Mouse (Mus musculus): Measurements from ENCODE around the gene Ncaph2.

Gene Ncaph2

DNA sequence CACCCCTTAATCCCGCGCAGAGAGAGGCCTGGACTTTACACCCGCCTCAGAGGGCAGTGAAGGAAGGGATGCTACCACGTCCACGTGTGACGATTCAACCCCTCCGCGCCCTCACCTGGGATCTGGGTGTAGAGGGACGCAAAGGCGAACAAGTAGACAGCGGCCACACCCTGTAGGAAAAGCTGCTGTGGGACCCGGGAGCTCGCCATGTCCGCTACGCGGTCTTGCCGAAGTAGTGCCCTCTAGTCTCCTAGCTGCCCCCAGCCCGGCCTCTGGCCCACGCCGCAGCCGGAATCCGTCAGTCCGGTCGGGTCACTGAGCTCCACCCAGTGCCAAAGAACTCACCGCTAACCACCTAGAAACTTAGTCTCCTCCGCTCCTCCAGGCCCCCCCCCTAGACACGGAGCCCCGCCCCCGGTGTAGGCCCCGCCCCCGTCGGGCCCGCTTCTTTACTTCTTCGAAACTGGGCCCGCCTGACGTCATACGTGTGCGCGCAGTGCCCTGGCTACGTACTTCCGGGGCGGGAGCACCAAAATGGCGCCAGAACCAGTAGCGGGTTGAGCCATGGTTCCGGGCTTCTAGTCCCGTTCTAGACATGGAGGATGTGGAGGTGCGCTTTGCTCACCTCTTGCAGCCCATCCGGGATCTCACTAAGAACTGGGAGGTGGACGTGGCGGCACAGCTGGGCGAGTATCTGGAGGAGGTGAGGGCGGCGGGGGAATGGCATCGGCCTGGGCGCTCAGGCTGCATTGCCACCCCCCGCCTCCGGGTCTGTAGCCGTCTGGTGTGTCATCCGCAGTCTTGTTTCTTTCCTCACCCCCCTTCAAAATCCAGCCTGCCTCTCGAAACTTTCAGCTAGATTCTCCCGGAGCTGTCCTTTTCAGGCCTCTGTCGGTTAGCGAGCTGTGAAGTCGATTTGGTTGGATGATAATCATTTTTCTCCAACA lies at the start of gene Ncaph2, which contains the start of gene Lmf2:
Gene Ncaph2, plus strand, starts transcription at position 479 of the 947 bp plus-strand sequence.
Gene Lmf2, minus strand, starts transcription at position 419 of the 947 bp plus-strand sequence.
- DNase-seq, result peak; percentile 95

DNA sequence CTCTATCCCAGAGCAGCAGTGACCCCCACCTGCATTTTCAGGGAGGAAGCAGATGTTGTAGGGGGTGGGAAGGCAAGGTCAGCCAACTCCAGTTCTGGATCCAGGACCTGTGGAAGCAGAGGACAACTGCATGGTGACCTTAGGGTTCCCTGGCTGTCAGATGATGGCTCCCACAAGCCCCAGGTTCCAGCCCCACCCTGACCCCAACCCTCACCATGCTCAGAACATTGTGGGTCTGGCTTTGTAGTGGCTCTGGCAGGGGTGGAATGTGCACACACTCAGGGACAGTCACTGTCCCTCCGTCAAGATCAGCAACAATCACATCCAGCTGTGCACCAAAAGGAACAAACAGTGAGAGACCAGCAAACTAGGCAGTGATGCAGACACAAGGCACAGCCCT lies 49.6 kb upstream of the Ncaph2 start:
- no peak for DNase-seq

DNA sequence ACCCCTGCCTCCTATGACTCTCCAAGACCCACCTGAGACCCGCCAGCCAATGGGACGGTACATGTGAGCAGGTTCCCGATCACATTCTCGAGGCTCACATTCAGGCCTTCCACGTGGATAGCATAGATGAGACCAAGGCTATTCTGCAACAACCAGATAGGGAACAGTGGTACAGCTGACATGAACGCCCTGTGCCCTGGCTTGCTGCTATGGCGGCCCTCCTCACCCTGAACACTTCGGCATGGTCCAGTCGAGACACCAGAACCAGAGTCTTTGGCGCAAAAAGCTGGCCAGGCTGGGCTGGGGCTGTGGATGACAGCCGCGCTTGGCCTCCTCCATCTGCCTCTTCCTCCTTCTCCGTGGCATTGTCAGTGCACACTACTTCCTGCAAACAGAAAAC lies 48.1 kb upstream of the Ncaph2 start:
- DNase-seq, result no peak

- peak; percentile 25 for DNase-seq
Observed at GRCm38 (mm10) chr15:89308406-89309139, 46.9 kb upstream of the Ncaph2 start.

DNA sequence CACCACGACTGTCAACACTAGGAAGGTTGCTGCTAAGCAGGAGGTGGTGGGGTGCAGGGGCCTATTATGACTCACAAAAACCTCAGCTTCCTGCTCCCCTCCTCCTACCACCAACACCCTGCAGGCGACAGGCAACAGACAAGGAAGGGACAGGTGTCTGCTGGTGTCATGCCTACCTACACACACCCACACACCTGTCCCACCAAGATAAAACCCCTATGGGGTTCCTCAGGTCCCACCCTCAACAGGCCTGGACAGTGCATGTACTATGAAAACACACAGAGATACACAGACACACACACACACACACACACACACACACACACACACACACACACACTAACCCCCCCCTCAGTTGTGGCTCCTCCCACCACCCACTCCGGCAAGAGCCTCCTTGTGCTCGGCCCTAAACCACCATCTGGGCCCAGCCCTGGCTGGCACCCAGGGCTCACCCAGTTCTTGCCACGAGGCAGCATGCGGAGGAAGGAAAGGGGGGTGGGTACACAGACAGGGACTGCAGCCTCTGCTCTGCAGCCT lies 45.5 kb upstream of the Ncaph2 start:
- peak; percentile 83 for DNase-seq

DNA sequence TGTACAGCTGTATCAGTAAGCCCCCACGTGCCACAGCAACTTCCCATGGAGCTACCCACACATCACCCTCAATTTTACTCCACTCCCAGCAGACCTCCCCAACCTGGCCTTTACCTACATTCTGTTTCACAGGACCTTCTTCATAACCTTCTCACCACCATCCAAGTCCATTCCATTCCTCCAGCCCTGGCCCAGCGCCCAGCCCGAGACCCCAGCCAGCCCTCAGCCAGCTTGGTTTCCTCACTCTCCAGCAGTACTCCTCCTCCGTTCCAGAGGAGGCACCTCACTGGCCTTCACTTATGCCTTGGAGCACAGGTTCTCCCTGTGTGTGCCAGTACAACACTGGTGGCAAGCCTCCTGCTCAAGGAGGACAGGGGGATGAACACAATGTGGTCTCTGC lies 42.2 kb upstream of the Ncaph2 start:
- no peak for DNase-seq

DNA sequence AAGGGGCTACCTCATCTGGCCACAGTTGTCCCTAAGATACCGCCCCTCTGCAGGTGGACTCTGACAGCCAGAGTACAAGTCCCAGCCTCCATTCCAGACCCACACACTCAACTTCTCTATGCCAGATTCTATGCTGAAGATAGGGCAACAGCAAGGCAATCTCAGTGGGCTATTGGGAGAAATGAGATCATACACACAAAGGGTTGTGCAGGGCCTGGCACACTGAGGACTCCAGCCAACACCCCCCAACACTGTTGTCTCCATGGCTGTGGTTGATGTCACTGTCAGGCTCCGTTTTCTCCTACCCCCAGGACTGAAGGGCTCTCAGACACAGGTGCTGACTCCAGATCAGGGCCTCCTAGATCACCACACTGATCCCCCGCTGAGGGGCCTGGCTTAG lies 41.4 kb upstream of the Ncaph2 start:
- DNase-seq, result no peak

DNA sequence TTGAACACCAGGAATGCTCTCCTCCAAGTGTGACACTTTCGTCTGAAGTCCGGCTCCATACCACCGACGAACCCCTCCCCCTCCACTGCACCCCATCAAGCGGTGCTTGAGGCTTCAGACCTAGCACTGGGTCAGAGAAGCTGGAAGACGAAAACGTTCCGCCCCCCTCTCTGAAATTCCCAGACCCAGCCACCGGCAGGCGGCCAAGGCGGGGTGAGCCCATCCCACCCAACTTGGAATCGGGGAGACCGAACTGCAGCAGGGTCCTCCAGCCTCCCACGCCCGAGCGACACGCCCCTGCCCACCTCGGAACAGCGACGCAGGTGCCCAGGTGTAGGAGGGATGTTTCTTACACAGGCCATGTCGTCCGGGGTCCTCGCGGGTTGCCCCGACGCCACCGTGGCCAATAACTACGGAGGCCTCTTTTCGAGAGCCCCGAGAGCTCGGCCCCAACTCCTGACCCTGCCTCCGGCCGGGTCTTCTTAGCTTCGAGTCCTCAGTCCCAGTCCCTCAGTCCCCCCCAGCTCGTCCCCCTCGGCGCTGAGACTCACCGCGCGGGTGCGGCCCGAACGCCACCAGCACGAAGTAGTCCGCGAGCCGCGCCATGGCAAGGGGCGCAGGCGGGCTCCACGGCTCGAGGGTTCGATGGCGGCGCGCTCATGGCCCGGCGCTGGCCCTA lies 40.9 kb upstream of the Ncaph2 start:
- no peak for DNase-seq

GRCm38 (mm10) chr15:89315190-89315731 lies 40.3 kb upstream of the Ncaph2 start, which contains the start of gene Sbf1:
Gene Sbf1, minus strand, starts transcription at chr15:89315311.
- peak; percentile 96 for DNase-seq

GRCm38 (mm10) chr15:89316146-89316545 lies 39.4 kb upstream of the Ncaph2 start:
- DNase-seq, result peak; percentile 61

- DNase-seq, result no peak
Observed at GRCm38 (mm10) chr15:89321264-89321663, 34.3 kb upstream of the Ncaph2 start.

- DNase-seq, result no peak
Observed at GRCm38 (mm10) chr15:89322670-89323522, 32.6 kb upstream of the Ncaph2 start, which contains the start of gene Adm2. Gene Adm2, plus strand, starts transcription at chr15:89322720.

DNA sequence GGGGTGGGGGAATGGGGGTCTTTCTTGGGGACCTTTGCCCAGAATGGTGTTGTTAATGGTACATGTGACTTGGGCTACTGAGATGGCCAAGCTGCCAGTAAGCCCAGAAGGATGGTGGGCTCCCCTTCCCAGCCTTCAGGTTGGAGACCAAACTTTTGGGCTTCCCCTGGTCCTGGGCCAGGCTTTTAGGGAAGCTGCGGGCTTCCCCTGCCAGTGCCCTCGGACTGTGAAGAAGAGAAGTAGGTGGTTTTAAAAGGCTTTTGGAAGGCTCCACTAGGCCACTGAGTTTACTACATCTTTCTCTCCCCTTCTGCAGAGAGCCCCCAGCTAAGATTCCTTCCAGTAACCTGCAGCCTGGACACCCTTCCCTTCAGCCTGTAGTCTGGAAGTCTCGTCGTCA lies 31.9 kb upstream of the Ncaph2 start:
- no peak for DNase-seq

DNA sequence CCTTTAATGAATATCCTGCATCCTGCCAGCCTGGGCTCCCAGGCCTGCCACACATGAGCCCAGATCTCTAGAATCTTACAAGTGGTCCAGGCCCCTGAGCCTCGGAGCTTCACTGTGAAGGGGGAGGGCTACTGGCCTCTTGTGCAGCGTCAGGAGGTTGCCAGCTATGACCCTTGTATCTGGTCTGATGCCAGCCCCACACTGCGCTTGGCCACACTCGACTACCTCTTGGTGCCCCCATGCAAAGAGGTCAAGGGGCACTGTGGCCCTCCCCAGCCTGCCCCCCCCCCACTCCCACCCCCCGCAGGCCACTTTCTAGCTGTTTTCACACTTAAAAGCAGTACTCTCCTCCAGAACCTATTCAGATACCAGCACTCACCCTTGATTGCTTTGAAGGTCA lies 29.1 kb upstream of the Ncaph2 start:
- no peak for DNase-seq

GRCm38 (mm10) chr15:89334271-89334670 lies 21.2 kb upstream of the Ncaph2 start, which contains the start of gene Miox:
Gene Miox, plus strand, starts transcription at chr15:89334398.
- DNase-seq, result no peak

DNA sequence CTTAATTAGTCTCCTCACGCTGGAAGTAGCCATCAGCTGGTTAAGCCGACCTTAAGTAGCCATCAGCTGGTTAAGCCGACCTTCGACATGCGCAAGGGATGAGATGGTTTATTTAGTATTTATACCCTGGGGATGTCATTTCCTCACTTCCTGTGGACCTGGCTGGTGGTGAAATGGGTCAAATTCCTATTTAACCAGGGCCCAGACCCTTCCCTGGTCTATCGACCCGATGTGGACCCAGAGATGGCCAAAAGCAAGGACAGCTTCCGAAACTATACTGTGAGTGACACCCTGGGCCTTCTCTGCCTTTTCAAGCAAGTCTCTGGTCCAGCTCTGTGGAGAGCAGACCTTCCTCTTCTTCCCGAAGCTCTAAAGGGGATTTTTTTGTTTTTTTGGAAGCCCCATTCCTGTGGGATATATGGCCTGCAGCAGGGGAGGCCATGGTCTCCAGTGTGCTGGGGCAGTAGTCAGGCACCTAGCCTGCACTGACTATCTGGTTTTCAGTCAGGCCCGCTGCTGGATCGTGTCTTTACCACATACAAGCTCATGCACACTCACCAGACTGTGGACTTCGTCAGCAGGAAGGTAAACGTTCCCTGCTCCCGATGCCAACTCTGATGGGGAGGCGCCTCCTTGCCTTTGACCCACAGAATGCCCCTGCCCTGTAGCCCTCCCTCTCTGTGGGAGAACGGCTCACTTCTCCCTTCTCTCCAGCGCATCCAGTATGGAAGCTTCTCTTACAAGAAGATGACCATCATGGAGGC lies 20.6 kb upstream of the Ncaph2 start:
- DNase-seq, result no peak

- no peak for DNase-seq
Observed at GRCm38 (mm10) chr15:89336422-89336821, 19.1 kb upstream of the Ncaph2 start.

DNA sequence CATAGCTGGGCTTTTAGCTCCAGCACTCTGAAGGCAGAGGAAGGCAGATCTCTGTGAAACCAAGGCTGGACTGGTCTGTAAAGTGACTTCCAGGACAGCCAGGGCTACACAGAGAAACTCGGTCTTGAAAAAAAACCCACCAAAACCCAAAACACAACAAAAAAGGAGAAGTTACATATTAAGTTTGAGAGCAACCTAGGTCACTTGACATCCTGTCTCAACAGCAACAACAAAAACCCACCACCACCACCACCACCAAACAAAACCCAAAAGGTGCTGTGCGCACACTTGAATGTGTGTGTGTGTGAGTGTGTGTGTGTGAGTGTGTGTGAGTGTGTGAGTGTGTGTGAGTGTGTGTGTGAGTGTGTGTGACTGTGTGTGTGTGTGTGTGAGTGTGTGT lies 15.8 kb upstream of the Ncaph2 start:
- no peak for DNase-seq

DNA sequence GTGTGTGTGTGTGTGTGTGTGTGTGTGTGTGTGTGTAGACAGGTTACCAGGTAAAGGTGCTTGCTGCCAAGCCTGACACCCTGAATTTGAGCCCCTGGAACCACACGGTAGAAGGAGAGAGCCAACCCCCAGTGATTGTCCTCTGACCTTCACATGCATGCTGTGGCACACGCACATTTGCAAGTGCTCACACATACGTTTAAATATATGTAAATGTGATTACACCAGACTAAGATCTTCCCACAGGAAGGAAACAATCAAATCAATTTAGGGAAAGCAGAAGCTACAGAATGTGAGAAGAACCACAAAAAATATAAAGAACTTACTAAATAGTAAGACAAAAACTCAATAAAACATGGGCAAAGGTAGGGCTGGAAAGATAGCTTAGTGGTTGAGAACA lies 15.4 kb upstream of the Ncaph2 start:
- DNase-seq, result no peak

DNA sequence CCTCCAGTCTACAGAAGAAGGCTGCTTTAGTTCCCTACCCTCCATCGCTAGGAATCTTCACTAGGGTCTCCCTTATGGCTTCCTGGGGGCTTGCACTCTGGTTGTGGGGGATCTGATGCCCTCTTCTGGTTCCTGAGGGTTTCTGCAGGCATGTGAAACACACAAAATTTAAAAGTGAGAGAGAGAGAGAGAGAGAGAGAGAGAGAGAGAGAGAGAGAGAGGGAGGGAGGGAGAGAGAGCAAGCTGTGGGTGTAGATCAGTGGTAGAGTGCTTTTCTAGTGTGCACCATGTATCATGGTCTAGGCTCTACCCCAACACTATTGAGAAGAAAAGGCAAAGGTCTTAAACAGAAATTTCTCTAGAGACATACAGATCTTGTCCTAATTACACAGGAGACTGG lies 13.8 kb upstream of the Ncaph2 start:
- no peak for DNase-seq

GRCm38 (mm10) chr15:89343325-89343724 lies 12.2 kb upstream of the Ncaph2 start:
- DNase-seq, result no peak
